Mouse (Mus musculus) embryonic stem cell, embryonic (primary cell): ENCODE data around the gene Cldn15.

Experiments
- CTCF ChIA-PET, 4 experiments: fragments of 300-600 bp in 2 of 4; fragments of 350-600 bp in 2 of 4; sonication (Branson Sonifier 250); formaldehyde crosslinking; loops; one replicate each; lab custom pipeline; 2022; ENCODE audit warnings: inconsistent platforms in 2 of 4; lab: Charles Lee
- POLR2A ChIA-PET, 4 experiments: fragments of 300-600 bp in 2 of 4; fragments of 350-600 bp in 2 of 4; sonication (Branson Sonifier 250); formaldehyde crosslinking; loops; one replicate each; lab custom pipeline; 2022; ENCODE audit warnings: antibody characterized with exemption in 4 of 4, inconsistent platforms in 1 of 4; lab: Charles Lee

Gene Cldn15

DNA sequence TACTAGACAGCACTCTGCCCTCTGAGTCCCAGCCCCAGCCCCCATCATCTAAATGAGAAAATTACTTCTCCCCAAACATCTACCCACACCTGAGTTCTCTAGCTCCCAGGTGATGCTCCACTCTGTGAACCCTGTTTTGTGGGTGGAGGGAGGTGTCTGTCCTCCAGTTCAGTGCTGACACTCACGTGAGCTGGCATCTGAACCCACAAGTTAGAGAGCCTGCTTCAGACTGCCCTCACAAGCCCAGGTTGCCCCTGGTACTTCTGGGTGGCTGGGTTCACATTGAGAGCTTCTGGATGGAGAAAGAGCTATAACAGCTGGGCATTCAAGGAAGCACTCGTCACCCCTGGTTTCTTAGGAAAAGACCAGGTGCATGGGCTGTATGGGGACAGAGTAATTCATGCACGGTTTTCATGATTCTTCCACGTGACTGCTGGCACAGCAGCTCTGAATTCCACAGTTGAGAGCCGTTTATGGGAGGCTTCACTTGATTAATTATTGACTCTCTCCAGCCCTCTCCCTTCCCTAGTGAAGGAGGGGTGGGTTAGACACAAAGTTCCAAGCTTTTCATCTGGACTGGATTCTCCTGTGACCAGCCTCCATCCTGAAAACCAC, 7.3 kb upstream of the Cldn15 start:
- ChIA-PET POLR2A (interaction anchor here in 3 of 4 experiments (0.6 to 43.5 kb wide), 7 partner anchors 7 to 56 kb away, joined by 3 to 1492 read pairs (median 5); partner anchors contain the start of genes Fis1 (in 2 of the 3), Cldn15 (in 1 of the 3), Plod3 (in 1 of the 3) and Znhit1 (in 1 of the 3)), CTCF (interaction anchor here in 1 of 4 experiments (0.8 to 1.3 kb wide), 3 partner anchors 16 to 124 kb away, joined by 3 to 5 read pairs (median 4); no protein-coding TSS in a partner anchor)

DNA sequence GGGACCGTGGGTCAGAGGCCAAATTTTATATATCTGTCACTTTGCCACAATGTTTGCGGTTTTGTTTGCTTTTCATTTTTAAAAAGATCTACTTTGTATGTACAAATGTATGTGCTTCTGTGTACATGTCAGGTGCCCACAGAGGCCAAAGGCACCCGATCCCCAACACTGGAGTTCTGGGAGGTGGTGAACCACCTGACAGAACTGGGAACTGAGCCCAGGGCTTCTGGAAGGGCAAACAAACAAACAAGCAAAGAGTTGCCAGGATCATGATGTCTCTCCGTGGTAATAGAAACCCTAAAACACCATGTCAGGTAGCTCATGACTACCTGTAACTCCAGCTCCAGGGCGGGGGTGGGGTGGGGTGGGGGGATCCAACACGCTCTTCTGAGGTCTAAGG, 6.4 kb upstream of the Cldn15 start:
- CTCF ChIA-PET = interaction anchor here (0.6 to 1.9 kb wide), 9 partner anchors 12 to 188 kb away, joined by 3 to 7 read pairs (median 3); no protein-coding TSS in a partner anchor
- POLR2A ChIA-PET = interaction anchor here in 3 of 4 experiments (0.6 to 43.5 kb wide), 7 partner anchors 6 to 818 kb away, joined by 3 to 1492 read pairs (median 5); partner anchors contain the start of genes Fis1 (in 2 of the 3), Cldn15 (in 1 of the 3) and Znhit1 (in 1 of the 3)

DNA sequence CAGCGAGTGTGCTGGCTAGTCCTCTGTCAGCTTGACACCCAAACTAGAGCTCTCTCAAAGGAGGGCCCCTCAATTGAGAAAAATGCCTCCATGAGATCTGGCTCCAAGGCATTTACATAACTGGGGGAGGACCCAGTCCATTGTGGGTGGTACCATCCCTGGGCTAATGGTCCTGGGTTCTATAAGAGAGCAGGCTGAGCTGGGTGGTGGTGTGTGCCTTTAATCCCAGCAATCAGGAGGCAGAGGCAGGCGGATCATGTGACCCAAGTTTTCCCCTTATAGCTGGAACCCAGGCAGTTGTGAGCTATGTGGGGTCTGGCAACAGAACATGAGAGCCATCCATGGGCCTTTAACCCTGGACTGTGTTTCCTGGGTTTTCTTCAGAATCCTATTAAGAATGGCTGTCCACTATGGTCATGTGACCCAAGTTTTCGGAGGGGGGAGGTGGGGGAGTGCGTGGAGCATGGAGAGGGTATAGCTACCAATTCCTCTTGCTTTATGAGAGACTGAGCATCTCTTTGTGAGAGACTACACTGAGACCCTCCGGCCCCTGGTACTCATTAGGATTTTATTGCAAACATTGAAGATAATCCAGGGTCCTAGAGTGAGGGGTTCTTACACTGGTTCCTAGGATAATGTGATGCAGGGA, 5.0 kb upstream of the Cldn15 start:
- POLR2A ChIA-PET = interaction anchor here (0.5 to 43.5 kb wide), 37 partner anchors 5 to 1332 kb away, joined by 3 to 1492 read pairs (median 4); partner anchors contain the start of genes Fis1 (in 4 of the 4), Ift22 (in 2 of the 4), Plod3 (in 2 of the 4) and Ache (in 1 of the 4)
- CTCF ChIA-PET = interaction anchor here (0.6 to 3.1 kb wide), 51 partner anchors 8 to 541 kb away, joined by 3 to 37 read pairs (median 5); partner anchors contain the start of genes Fis1 (in 2 of the 4), Plod3 (in 2 of the 4), Ache (in 1 of the 4) and Ap1s1 (in 1 of the 4)

DNA sequence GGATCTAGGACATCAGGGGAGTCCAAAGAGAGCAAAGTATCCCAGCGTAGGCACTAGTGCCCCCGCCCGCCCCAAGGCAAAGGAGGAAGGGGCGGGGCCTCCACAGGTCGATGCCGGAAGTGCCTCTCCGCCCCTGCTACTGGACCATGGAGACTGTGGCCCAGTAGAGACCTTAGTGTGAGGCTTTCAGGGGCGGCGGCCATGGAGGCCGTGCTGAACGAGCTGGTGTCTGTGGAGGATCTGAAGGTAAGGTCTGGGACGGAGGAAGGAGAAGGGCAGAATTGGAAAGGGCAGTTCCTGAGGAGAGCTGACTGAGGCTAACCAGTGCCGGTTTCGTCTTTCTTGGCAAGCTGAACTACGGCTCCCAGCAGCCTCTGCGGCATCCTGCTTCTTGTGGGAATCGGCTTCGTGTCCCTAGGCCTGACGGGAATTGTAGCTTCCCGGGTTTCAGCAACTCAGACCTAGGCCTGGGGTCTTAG, 4.4 kb upstream of the Cldn15 start:
- POLR2A ChIA-PET = interaction anchor here (0.5 to 43.5 kb wide), 42 partner anchors 4 to 1332 kb away, joined by 3 to 1492 read pairs (median 4); partner anchors contain the start of genes Fis1 (in 4 of the 4), Plod3 (in 2 of the 4), Ache (in 1 of the 4) and Ap1s1 (in 1 of the 4)
- CTCF ChIA-PET = interaction anchor here (0.5 to 3.1 kb wide), 70 partner anchors 8 to 1067 kb away, joined by 3 to 37 read pairs (median 5); partner anchors contain the start of genes Fis1 (in 4 of the 4), Plod3 (in 3 of the 4), Ache (in 2 of the 4) and Ap1s1 (in 1 of the 4)

DNA sequence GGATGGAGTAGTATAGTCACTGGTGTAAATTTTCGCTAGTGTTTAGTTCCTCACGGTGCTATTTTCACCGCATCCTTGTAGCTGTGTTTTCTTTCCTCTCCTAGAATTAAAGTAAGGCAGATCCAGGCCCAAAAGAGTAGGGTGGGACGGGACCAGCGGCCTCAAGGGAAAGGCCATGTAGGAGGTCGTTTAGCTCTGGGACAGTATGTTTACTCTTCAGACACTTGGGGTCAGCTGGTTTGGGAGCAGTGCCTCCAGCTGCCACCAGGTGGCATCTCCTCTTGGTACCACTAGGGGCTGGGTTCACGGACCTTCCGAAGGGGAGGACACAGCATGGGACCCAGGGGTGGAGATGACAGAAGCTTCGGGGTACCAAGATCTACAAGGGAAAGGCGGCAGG, 3.9 kb upstream of the Cldn15 start:
- CTCF ChIA-PET = interaction anchor here (0.5 to 3.1 kb wide), 75 partner anchors 8 to 1111 kb away, joined by 3 to 37 read pairs (median 5); partner anchors contain the start of genes Fis1 (in 4 of the 4), Plod3 (in 3 of the 4), Ache (in 2 of the 4) and Ift22 (in 2 of the 4)
- POLR2A ChIA-PET = interaction anchor here (0.6 to 43.5 kb wide), 37 partner anchors 4 to 1333 kb away, joined by 3 to 1492 read pairs (median 4); partner anchors contain the start of genes Fis1 (in 4 of the 4), Plod3 (in 2 of the 4), Ache (in 1 of the 4) and Ap1s1 (in 1 of the 4)

DNA sequence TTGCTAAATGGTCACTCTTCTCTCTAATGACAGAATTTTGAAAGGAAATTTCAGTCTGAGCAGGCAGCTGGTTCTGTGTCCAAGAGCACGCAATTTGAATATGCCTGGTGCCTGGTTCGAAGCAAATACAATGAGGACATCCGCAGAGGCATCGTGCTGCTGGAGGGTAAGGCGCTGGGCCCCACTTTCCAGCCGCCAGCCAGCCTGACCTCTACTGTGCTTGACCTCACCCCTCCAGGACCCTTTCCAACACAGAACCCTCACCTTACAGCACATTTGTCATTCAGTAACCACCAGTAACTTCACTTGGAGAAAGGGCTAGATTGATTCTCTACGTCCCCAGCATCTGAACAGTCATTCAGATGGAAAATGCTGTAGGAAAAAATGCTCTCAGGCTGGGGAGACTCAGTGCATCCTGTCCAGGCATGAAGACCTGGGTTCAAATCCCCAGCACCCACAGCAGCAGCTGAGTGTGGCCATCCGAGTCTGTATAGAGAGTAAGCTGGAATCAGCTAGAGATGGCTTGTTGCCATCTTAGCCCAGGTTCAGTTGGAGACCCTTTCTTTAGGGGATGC, 3.4 kb upstream of the Cldn15 start:
- ChIA-PET POLR2A (interaction anchor here (0.6 to 43.5 kb wide), 28 partner anchors 3 to 1333 kb away, joined by 3 to 1492 read pairs (median 4); partner anchors contain the start of genes Fis1 (in 4 of the 4), Ache (in 1 of the 4), Cldn15 (in 1 of the 4) and Ift22 (in 1 of the 4)), CTCF (interaction anchor here (0.5 to 3.1 kb wide), 54 partner anchors 7 to 1112 kb away, joined by 3 to 37 read pairs (median 5); partner anchors contain the start of genes Fis1 (in 4 of the 4), Ache (in 2 of the 4), Plod3 (in 2 of the 4) and Ap1s1 (in 1 of the 4))

DNA sequence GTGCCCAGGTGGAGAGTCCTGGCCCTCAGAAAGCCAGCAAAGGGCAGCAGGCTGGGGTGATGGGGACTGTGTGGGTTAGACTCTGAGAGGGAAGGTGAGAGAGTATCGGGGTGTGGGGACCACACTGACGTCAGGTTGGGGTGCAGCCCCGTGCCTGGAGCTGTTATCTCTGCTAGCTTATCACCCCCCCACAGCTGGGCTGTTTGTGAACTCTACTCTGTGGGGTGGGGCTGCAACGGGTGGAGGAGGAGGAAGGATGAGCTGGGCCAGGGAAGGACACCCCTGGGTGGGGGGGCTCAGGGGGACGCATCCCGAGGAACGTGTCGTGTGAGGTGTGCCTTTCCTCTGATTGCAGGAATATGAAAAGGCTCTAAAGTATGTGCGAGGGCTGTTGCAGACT, 1.2 kb upstream of the Cldn15 start:
- ChIA-PET CTCF (interaction anchor here in 2 of 4 experiments (1.3 to 7.4 kb wide), 4 partner anchors 12 to 29 kb away, joined by 3 to 59 read pairs (median 7); partner anchors contain the start of gene Fis1 (in 1 of the 2)), POLR2A (interaction anchor here in 2 of 4 experiments (0.7 to 43.5 kb wide), 8 partner anchors 1 to 151 kb away, joined by 3 to 1492 read pairs (median 18); partner anchors contain the start of genes Fis1 (in 2 of the 2), Cldn15 (in 1 of the 2), Plod3 (in 1 of the 2) and Trim56 (in 1 of the 2))

DNA sequence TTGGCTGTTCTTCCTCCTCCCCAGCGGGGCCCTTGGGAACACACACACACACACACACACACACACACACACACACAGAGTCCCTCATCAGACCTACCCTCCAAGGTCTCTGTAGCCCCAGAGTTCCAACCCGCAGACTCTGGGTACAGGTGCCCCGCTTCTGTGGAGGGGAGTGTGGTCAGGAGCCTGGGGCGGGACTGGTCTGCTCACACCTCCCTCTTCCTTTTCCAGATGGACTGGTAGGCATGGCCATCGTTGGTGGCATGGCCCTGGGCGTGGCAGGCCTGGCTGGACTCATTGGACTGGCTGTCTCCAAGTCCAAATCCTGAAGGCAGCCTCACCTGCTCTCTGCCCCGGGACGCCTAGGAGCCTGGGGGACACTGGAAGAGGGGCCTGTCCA, 730 bp upstream of the Cldn15 start:
- CTCF ChIA-PET = interaction anchor here in 2 of 4 experiments (1.0 to 7.4 kb wide), 5 partner anchors 13 to 138 kb away, joined by 4 to 59 read pairs (median 10); partner anchors contain the start of gene Fis1 (in 1 of the 2)
- POLR2A ChIA-PET = interaction anchor here in 2 of 4 experiments (1.4 to 43.5 kb wide), 7 partner anchors 1 to 67 kb away, joined by 3 to 1492 read pairs (median 32); partner anchors contain the start of genes Fis1 (in 2 of the 2), Cldn15 (in 1 of the 2) and Plod3 (in 1 of the 2)

DNA sequence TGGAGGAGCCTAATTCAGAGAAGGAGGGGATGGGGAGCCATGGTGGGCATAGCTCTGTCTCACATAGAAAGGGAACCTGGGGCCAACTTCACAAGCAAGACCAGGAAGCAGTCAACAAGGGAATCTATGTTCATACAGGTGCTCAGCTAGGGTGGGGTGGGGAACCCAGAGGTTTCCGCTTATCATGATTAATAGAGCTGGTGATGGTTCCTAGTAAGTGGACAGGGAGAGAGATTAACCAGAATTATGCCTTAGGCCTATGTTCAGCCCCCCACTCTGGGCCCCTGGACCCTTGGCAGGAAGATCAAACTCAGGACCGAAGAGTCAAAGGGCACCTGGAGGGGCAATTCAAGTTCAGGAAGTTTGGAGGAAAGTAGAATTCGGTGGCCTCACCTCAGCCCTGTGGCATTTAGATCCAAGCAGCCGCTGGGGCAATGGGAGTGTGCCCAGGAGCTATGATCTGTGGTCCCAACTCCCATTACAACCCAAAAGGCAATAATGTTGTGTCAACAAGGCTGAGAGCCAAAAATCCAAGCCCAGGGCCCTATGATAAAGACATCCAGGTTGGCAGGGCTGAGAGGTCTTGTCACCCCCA, 542 bp downstream of the Cldn15 start:
- ChIA-PET CTCF (interaction anchor here (0.8 to 7.4 kb wide), 10 partner anchors 15 to 249 kb away, joined by 3 to 59 read pairs (median 5); partner anchors contain the start of genes Plod3 (in 1 of the 4) and Znhit1 (in 1 of the 4)), POLR2A (interaction anchor here in 3 of 4 experiments (0.6 to 43.5 kb wide), 12 partner anchors 1 to 782 kb away, joined by 3 to 1492 read pairs (median 4); partner anchors contain the start of genes Fis1 (in 2 of the 3), Cldn15 (in 1 of the 3) and Plod3 (in 1 of the 3))

DNA sequence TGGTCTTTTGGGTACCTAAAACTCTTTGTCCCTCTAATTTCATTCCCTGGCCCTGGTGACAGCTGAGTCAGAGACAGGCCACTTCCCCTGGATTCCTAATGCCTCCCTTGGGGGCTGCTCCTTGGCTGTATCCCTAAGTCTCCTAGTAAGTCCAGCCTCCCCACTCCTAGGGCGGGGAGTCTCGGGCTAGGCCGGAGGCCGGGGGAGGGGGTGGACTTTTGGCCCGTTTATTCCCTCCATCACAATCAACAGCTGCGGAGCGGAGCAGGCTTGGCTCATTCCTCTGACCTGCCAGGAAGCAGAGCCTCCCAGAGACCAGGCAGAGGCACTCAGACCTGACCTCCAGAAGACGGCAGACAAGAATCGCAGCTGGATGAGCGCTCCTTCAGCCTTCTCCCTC, 1.2 kb downstream of the Cldn15 start:
- POLR2A ChIA-PET = interaction anchor here in 2 of 4 experiments (0.7 to 43.5 kb wide), 7 partner anchors 1 to 62 kb away, joined by 3 to 1492 read pairs (median 3); partner anchors contain the start of genes Fis1 (in 2 of the 2) and Cldn15 (in 1 of the 2)

DNA sequence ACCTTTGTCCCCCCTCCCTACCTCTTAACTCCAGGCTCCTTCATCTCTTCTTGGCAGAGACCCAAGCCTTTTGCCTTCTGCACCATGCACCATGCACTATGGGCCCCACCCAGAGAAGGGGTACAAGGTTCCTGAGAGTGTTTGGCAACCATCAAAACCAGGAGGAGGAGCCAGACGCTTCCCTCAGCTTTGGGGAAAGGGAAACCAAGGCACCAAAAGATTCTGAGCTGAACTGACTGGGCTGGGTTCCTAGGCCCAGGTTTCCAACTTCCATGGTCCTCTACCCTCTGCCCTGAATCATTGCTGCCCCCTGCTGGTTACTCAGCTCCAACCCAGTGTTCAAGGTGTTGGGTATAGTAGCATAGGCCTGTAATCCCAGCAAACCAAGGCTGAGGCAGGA, 4.3 kb downstream of the Cldn15 start:
- POLR2A ChIA-PET = interaction anchor here (0.5 to 38.8 kb wide), 15 partner anchors 8 to 347 kb away, joined by 3 to 1492 read pairs (median 5); partner anchors contain the start of genes Fis1 (in 2 of the 4), Cldn15 (in 1 of the 4), Plod3 (in 1 of the 4) and Znhit1 (in 1 of the 4)
- CTCF ChIA-PET = interaction anchor here (0.5 to 7.4 kb wide), 50 partner anchors 8 to 795 kb away, joined by 3 to 59 read pairs (median 5); partner anchors contain the start of genes Fis1 (in 2 of the 4), Plod3 (in 2 of the 4) and Ift22 (in 1 of the 4)

More for the DNA sequence above, 1.2 kb downstream of the Cldn15 start:
- CTCF ChIA-PET = interaction anchor here (0.5 to 7.4 kb wide), 13 partner anchors 13 to 155 kb away, joined by 3 to 59 read pairs (median 3); partner anchors contain the start of genes Plod3 (in 1 of the 4) and Znhit1 (in 1 of the 4)

DNA sequence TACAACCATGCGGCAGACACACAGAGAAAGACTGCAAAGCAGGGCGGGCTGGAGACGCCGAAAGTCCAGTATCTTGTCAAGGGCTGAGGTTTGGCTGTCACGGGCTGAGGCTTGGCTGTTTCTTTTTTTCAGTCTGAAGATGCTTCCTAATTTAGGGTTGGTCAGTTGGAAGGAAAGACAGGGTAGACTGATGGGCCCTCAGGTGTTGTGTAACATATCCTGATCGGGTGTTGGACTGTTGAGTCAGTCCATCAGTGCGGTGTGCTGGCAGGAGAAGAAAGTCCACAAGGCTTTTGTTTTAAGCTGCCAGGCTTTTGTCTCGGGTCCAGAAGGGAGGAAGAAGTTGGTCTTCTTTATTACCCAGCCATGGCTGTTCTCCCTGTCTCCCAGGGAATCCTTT, 7.3 kb downstream of the Cldn15 start:
- ChIA-PET POLR2A (interaction anchor here in 3 of 4 experiments (0.7 to 38.8 kb wide), 3 partner anchors 27 to 51 kb away, joined by 3 to 1492 read pairs (median 3); partner anchors contain the start of genes Cldn15 (in 1 of the 3) and Fis1 (in 1 of the 3)), CTCF (interaction anchor here in 2 of 4 experiments (0.6 to 1.5 kb wide), 4 partner anchors 9 to 108 kb away, joined by 3 to 6 read pairs (median 4); no protein-coding TSS in a partner anchor)

DNA sequence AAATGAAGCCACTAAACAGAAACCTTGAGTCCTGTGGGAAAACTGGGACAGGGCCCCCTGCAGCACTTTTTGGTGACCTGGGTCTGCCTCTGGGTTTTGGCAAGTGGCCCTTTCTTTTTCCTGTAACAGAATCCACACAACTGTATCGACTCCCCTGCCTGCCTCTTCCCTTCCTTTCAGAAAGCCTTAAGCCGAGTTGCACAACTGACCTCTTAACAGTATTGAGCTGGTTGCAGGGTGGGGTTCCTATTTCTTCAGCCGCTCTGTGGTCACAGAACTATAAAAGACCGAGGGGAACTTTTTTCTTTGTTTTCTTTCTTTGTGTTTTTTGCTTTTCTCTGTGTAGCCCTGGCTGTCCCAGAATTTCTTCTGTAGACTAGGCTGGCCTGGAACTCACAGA, 11.4 kb downstream of the Cldn15 start:
- ChIA-PET CTCF (interaction anchor here in 2 of 4 experiments (0.7 to 2.1 kb wide), 2 partner anchors 49 to 157 kb away, joined by 6 read pairs; no protein-coding TSS in a partner anchor), POLR2A (interaction anchor here in 2 of 4 experiments (0.8 to 38.8 kb wide), 3 partner anchors 9 to 72 kb away, joined by 3 to 1492 read pairs (median 4); partner anchors contain the start of genes Cldn15 (in 1 of the 2), Fis1 (in 1 of the 2) and Plod3 (in 1 of the 2))

DNA sequence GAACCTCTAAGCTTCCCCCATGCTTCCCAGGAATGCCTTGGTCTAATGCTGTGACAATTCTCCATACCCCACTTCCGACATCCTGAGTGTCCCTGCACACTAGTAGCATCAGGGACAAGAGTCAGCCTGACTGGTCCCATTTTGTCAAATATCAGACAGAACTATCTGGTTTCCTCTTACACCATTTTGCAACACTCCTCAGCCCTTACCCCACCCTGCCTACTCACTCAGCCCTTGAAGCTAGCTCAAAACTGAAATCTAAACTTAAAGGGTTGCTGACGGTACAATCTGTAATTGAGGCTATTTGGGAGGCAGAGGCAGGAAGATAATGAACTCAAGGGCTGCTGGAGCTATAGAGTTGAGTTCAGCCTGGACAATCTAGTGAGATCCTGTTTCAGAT, 13.3 kb downstream of the Cldn15 start:
- POLR2A ChIA-PET = interaction anchor here in 2 of 4 experiments (1.1 to 38.8 kb wide), 3 partner anchors 10 to 33 kb away, joined by 3 to 1492 read pairs (median 3); partner anchors contain the start of genes Cldn15 (in 1 of the 2) and Fis1 (in 1 of the 2)
- CTCF ChIA-PET = interaction anchor here in 1 of 4 experiments (0.8 to 1.6 kb wide), 2 partner anchors 44 to 307 kb away, joined by 3 to 8 read pairs; partner anchors contain the start of gene Ache
